8 mouse cellular contexts compared by ENCODE assay signal in the genomic region with DNA sequence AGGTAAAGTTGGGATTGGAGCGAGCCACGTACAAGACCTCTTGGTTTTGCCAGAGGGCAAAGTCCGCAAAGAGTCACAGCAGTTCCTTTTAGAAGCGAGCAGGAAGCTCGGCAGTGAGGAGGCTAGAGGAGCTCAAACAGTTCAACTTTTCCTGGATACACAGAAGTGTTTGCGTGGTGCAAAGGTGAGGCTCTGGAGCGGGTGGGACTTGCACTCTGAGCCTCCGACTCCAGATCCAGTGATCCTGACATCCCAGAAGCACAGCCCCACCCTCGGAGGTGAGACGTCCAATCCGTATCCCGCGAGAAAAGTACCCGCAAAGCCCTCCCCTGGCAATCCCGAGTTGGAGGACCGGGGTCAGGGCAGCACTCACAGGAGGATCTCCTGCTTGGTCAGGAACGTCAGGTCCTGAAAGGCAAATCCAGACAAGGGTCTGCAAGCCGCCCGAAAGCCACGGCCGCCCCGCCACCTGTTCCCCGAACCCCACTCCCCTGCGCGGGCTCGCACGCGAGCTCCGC. TPM values are rescaled to one million over a fixed set of nuclear protein-coding genes. Genes with fewer than 3 reads are reported as not detected.
DNase-seq lines count a peak whose midpoint lies in the region; ATAC-seq and TF ChIP-seq lines count a peak whose summit lies in the region.

No protein-coding gene starts in this region.

- in situ Hi-C loops in ES-E14 (cut with MboI; ENCODE audit: low sequenced_read_pairs in 2 of 2, unreplicated experiment in 2 of 2) = no loop called here

- peak overlapping the region; percentile 39 for H3ac ChIP-seq in myocyte (ENCODE audit: control insufficient read depth, insufficient read length)

- peaks cover 4% of the 10 kb centered on the region for H3K79me2 ChIP-seq in myocyte (ENCODE audit: control insufficient read depth, insufficient read depth)

- no peak for TF ChIP-seq POLR2A in myocyte (IDR thresholded peaks at IDR 0.05; ENCODE audit: insufficient read length, low read depth)

- peak overlapping the region; percentile 77 for H3K9ac ChIP-seq in ES-E14 (ENCODE audit: insufficient read depth, low read depth, low read length, poor library complexity, severe bottlenecking)
- H3K9ac ChIP-seq in forebrain, embryonic 15.5 days (replicated peaks) = peak overlapping the region; percentile 58
- peak overlapping the region; percentile 58 for H3K9ac ChIP-seq in limb, embryonic 12.5 days (replicated peaks)

- H3K4me2 ChIP-seq in forebrain, embryonic 15.5 days (replicated peaks) = peak overlapping the region; percentile 85
- H3K4me2 ChIP-seq in limb, embryonic 12.5 days = peak overlapping the region; percentile 79
- peak overlapping the region; percentile 75 for H3K4me2 ChIP-seq in myocyte (ENCODE audit: low read depth)

- ATAC-seq in frontal cortex, adult (ENCODE audit: low TSS enrichment) = peak; percentile 11; the same call in 1 of the 2 replicates
- no peak; the same call in 1 of the 2 replicates for ATAC-seq in forebrain, embryonic 15.5 days (replicated peaks)
- peak; percentile 38; the same call in 1 of the 2 replicates for ATAC-seq in limb, embryonic 12.5 days (ENCODE audit: insufficient number of reproducible peaks, insufficient read depth, low FRiP score, low TSS enrichment, low read depth)

- peak overlapping the region; percentile 45 for H3K27ac ChIP-seq in ES-E14 (ENCODE audit: insufficient read depth, low read depth, low read length, poor library complexity, severe bottlenecking)
- no peak overlapping the region for H3K27ac ChIP-seq in forebrain, embryonic 15.5 days (replicated peaks)
- H3K27ac ChIP-seq in limb, embryonic 12.5 days = peak overlapping the region; percentile 67

- H3K27me3 ChIP-seq in forebrain, embryonic 15.5 days = no peaks in the 10 kb centered on the region
- H3K27me3 ChIP-seq in limb, embryonic 12.5 days = peaks cover 10% of the 10 kb centered on the region; the same call in 1 of the 2 replicates
- H3K27me3 ChIP-seq in myocyte (ENCODE audit: control insufficient read depth, insufficient read depth, insufficient read length) = no peaks in the 10 kb centered on the region

- no peak for DNase-seq in frontal cortex, postnatal 10 days (ENCODE audit: low spot score in 2 of 2)
- peak; percentile 56 for DNase-seq in ES-E14 (ENCODE audit: low read depth, low spot score)
- DNase-seq in gastrocnemius, adult 8-10 months (ENCODE audit: low spot score in 2 of 2) = no peak
- no peak for DNase-seq in testis, postnatal 10 days (ENCODE audit: low spot score)

- peaks cover 0 to 7% of the 10 kb centered on the region in 2 experiments for H3K4me1 ChIP-seq in ES-E14 (ENCODE audit: control insufficient read depth in 2 of 2, insufficient read depth in 2 of 2, low read length in 2 of 2, poor library complexity in 1 of 2)
- H3K4me1 ChIP-seq in forebrain, embryonic 15.5 days = peaks cover 24% of the 10 kb centered on the region
- peaks cover 24% of the 10 kb centered on the region for H3K4me1 ChIP-seq in limb, embryonic 12.5 days (replicated peaks)

- H3K36me3 ChIP-seq in ES-E14 (ENCODE audit: control insufficient read depth, insufficient read depth, low read length, poor library complexity, severe bottlenecking) (peaks cover 15% of the 10 kb centered on the region), myocyte (ENCODE audit: control insufficient read depth, insufficient read depth) (no peaks in the 10 kb centered on the region)
- peaks cover 12% of the 10 kb centered on the region for H3K36me3 ChIP-seq in forebrain, embryonic 15.5 days
- peaks cover 13% of the 10 kb centered on the region; the same call in 1 of the 2 replicates for H3K36me3 ChIP-seq in limb, embryonic 12.5 days

- no peaks in the 10 kb centered on the region for H3K9me3 ChIP-seq in ES-E14 (ENCODE audit: control insufficient read depth, insufficient read depth, low read depth, low read length)
- H3K9me3 ChIP-seq in forebrain, embryonic 15.5 days = no peaks in the 10 kb centered on the region
- H3K9me3 ChIP-seq in limb, embryonic 12.5 days = no peaks in the 10 kb centered on the region

- peak overlapping the region; percentile 80 to 87 for H3K4me3 ChIP-seq in ES-E14 (ENCODE audit: insufficient read depth in 1 of 2, low read depth in 1 of 2, low read length in 2 of 2, poor library complexity in 1 of 2, severe bottlenecking in 1 of 2)
- H3K4me3 ChIP-seq in forebrain, embryonic 15.5 days = peak overlapping the region; percentile 78
- H3K4me3 ChIP-seq in limb, embryonic 12.5 days (replicated peaks) = peak overlapping the region; percentile 68
- peak overlapping the region; percentile 56 for H3K4me3 ChIP-seq in myocyte

- under 1% methylated on average over 29 of the region's 29 CpGs for WGBS in forebrain, embryonic 15.5 days
- 1% methylated on average over 29 of the region's 29 CpGs for WGBS in limb, embryonic 12.5 days

TF ChIP-seq in ES-E14, 5 proteins besides CTCF, POLR2A, EP300 and RAD21:
- TF ChIP-seq ZC3H11A (IDR thresholded peaks at IDR 0.05; ENCODE audit: borderline replicate concordance, low read depth, low read length) (no peak), ZNF384 (IDR thresholded peaks at IDR 0.05; ENCODE audit: low read depth, low read length) (no peak), HCFC1 (IDR thresholded peaks at IDR 0.05; ENCODE audit: borderline replicate concordance, insufficient read depth, low read length) (peak; percentile 15; the same call in 1 of the 2 replicates)

TF ChIP-seq in myocyte, 11 proteins besides CTCF, POLR2A, EP300 and RAD21:
- TF ChIP-seq MAX (IDR thresholded peaks at IDR 0.05; ENCODE audit: low read depth) = no peak
- no peak for TF ChIP-seq REST (IDR thresholded peaks at IDR 0.05; ENCODE audit: insufficient read depth, insufficient read length)
- TF ChIP-seq POLR2AphosphoS2 (IDR thresholded peaks at IDR 0.05; ENCODE audit: insufficient read length, low read depth) = no peak
- no peak for TF ChIP-seq TCF3 (IDR thresholded peaks at IDR 0.05; ENCODE audit: insufficient read length, low read depth)
- no peak for TF ChIP-seq E2F4 (IDR thresholded peaks at IDR 0.05; ENCODE audit: insufficient read depth)
- TF ChIP-seq TCF12 (IDR thresholded peaks at IDR 0.05; ENCODE audit: insufficient read depth, poor library complexity, severe bottlenecking) = no peak
- TF ChIP-seq CEBPB (IDR thresholded peaks at IDR 0.05; ENCODE audit: insufficient read depth, poor library complexity, severe bottlenecking) = no peak
- TF ChIP-seq SRF (IDR thresholded peaks at IDR 0.05; ENCODE audit: control insufficient read depth, insufficient read length, low read depth) = no peak
- TF ChIP-seq MYOD1 (IDR thresholded peaks at IDR 0.05; ENCODE audit: control insufficient read depth in 1 of 3, insufficient read length in 2 of 3, low read depth in 2 of 3) = no peak
- no peak for TF ChIP-seq USF1 (IDR thresholded peaks at IDR 0.05; ENCODE audit: low read depth)
- TF ChIP-seq MYOG (IDR thresholded peaks at IDR 0.05; ENCODE audit: control insufficient read depth in 1 of 3, insufficient read depth in 1 of 3, insufficient read length in 2 of 3, low read depth in 2 of 3) = no peak
TF ChIP-seq in myocyte: peak in this region for 0.

RNA-seq across cellular contexts. Expression of gene Cib1, which starts 0.6 kb away (rescaled TPM):
- total RNA-seq in ES-E14 (2012; rRNA removed) = 52.6 and 59.7 TPM in 2 replicates
- 31.6 and 32.7 TPM in 2 replicates for polyA plus RNA-seq in forebrain, embryonic 15.5 days (2015; fragmentation: Nextera tagmentation; extraction: Ambion mirVana)
- polyA plus RNA-seq in limb, embryonic 12.5 days (2016; fragmentation: Nextera tagmentation; extraction: Ambion mirVana) = 47.5 and 49.7 TPM in 2 replicates
- 98.7 TPM for polyA plus RNA-seq in myocyte (2012; fragmentation: generic; extraction: Trizol)
- total RNA-seq in gastrocnemius, adult 8-10 months (2022) = 1 to 10 TPM; 4.8 to 6.2 (median 5.8) TPM

RNA-seq across cellular contexts. Expression of gene Gdpgp1, which starts 0.6 kb away (rescaled TPM):
- 4.4 and 4.5 TPM in 2 replicates for total RNA-seq in ES-E14 (2012; rRNA removed)
- 3.6 and 3.9 TPM in 2 replicates for polyA plus RNA-seq in forebrain, embryonic 15.5 days (2015; fragmentation: Nextera tagmentation; extraction: Ambion mirVana)
- 3.2 and 3.7 TPM in 2 replicates for polyA plus RNA-seq in limb, embryonic 12.5 days (2016; fragmentation: Nextera tagmentation; extraction: Ambion mirVana)
- polyA plus RNA-seq in myocyte (2012; fragmentation: generic; extraction: Trizol) = 0.91 TPM
- total RNA-seq in gastrocnemius, adult 8-10 months (2022) = 1 to 10 TPM in 1 of 4 experiments, under 1 TPM in 3; 0.56 to 1.3 (median 0.83) TPM

RNA-seq across cellular contexts. Expression of gene Ttll13, which starts 14.1 kb away (rescaled TPM):
- 1.4 and 2.8 TPM in 2 replicates for total RNA-seq in ES-E14 (2012; rRNA removed)
- polyA plus RNA-seq in forebrain, embryonic 15.5 days (2015; fragmentation: Nextera tagmentation; extraction: Ambion mirVana) = 1.0 and 1.1 TPM in 2 replicates
- polyA plus RNA-seq in limb, embryonic 12.5 days (2016; fragmentation: Nextera tagmentation; extraction: Ambion mirVana) = 0.41 and 0.79 TPM in 2 replicates
- 0.24 TPM for polyA plus RNA-seq in myocyte (2012; fragmentation: generic; extraction: Trizol)
- total RNA-seq in gastrocnemius, adult 8-10 months (2022) = under 1 TPM in 2 of 4 experiments, not detected in 2; 0.20 to 0.48 TPM

RNA-seq across cellular contexts. Expression of gene Ngrn, which starts 29.0 kb away (rescaled TPM):
- total RNA-seq in ES-E14 (2012; rRNA removed) = 37.8 and 45.2 TPM in 2 replicates
- 67.7 and 67.9 TPM in 2 replicates for polyA plus RNA-seq in forebrain, embryonic 15.5 days (2015; fragmentation: Nextera tagmentation; extraction: Ambion mirVana)
- 50.3 and 53.7 TPM in 2 replicates for polyA plus RNA-seq in limb, embryonic 12.5 days (2016; fragmentation: Nextera tagmentation; extraction: Ambion mirVana)
- polyA plus RNA-seq in myocyte (2012; fragmentation: generic; extraction: Trizol) = 55.0 TPM
- 10 to 100 TPM; 22.8 to 25.3 (median 24.9) TPM for total RNA-seq in gastrocnemius, adult 8-10 months (2022)

RNA-seq across cellular contexts. Expression of gene Vps33b, which starts 37.4 kb away (rescaled TPM):
- total RNA-seq in ES-E14 (2012; rRNA removed) = 21.1 and 30.4 TPM in 2 replicates
- polyA plus RNA-seq in forebrain, embryonic 15.5 days (2015; fragmentation: Nextera tagmentation; extraction: Ambion mirVana) = 17.4 and 19.8 TPM in 2 replicates
- polyA plus RNA-seq in limb, embryonic 12.5 days (2016; fragmentation: Nextera tagmentation; extraction: Ambion mirVana) = 12.6 and 13.7 TPM in 2 replicates
- 4.8 TPM for polyA plus RNA-seq in myocyte (2012; fragmentation: generic; extraction: Trizol)
- total RNA-seq in gastrocnemius, adult 8-10 months (2022) = 1 to 10 TPM; 2.7 to 3.6 (median 3.3) TPM
